Mouse (Mus musculus): ENCODE results near the gene Abi3. TPM values are rescaled to one million over a fixed set of nuclear protein-coding genes. Genes with fewer than 3 reads are reported as not detected.

Gene Abi3
- total and polyA plus RNA-seq, 3 experiments: 12.7 to 56.9 (median 22.7) TPM

DNA sequence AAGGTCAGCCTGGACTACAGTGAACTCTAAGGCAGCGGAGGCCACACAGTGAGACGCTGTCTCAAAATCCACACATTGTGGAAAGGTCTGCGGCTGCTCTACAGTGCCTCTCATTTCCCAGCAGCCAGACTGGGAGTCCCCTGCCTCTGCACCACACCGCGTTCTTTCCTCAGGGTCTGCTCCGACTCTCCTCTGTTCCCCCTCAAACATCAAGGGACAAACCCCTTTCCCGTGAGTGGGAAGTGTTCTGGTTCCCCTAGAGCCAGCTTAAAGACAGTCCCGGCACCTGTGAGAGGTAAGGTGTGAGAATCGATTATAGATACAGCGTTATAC, 812 bp downstream of the Abi3 start:
- ATAC-seq (ENCODE audit: extremely low read depth, insufficient number of reproducible peaks, low FRiP score, poor library complexity, severe bottlenecking) (no peak), DNase-seq (ENCODE audit: low spot score) (no peak)
- H3K4me1 ChIP-seq (ENCODE audit: insufficient read depth, low read depth, low read length): peaks cover 92% of the 10 kb centered on the region
- H3K4me3 ChIP-seq (ENCODE audit: low read depth, low read length): peak overlapping the region; percentile 70
- peaks cover 29% of the 10 kb centered on the region for H3K36me3 ChIP-seq (replicated peaks)
- no peaks in the 10 kb centered on the region for H3K27me3 ChIP-seq (ENCODE audit: insufficient read depth, low read length)
- TF ChIP-seq GATA1 (IDR thresholded peaks at IDR 0.05; ENCODE audit: borderline replicate concordance, low read length) (no peak), POLR2AphosphoS5 (IDR thresholded peaks at IDR 0.05; ENCODE audit: insufficient replicate concordance, low read depth, low read length) (no peak), CTCF (IDR thresholded peaks at IDR 0.05; ENCODE audit: low read depth, low read length) (no peak), GATA2 (IDR thresholded peaks at IDR 0.05; ENCODE audit: borderline replicate concordance, low read depth, low read length) (no peak), TAL1 (conservative IDR thresholded peaks at IDR 0.05; ENCODE audit: low read depth, low read length) (no peak)
- H3K9me3 ChIP-seq (replicated peaks): no peaks in the 10 kb centered on the region

DNA sequence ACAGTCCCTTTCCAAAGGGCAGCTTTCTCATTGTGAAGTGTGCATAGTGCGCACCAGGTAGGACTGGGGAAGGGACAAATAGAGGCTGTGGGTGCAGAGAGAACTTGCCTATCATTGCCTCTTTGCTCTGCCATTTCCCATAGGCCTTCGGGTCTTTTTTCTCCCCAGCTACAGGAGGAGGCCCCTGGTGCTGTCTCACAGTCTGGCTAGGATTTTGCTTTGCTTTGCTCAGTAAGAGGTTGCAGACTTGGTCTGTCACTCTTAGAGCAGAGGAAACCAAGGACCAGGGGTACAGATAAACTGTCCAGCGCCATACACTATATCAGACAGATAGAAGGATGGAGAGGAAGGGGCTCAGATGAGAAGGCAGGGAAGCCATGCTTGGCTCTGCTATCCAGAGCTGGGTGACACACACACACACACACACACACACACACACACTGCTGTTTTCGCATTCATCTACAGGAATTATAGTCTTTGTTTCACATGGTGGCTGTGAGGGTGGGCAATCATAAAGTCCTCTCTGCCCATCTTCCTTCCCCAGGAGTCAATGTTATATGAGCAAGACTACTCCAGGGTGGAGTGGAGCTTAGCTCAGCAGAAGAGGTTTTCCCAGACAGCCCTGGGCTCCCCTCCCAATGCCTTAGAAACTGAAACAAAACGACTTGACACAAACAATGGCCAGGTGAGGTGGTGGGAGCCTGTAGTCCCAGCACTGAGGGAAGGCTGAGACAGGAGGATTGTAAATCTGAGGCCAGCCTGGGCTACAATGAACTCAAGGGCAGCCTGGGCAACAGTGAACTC, 1.4 kb downstream of the Abi3 start:
- peaks cover 96% of the 10 kb centered on the region for H3K4me1 ChIP-seq (ENCODE audit: insufficient read depth, low read depth, low read length)
- H3K27me3 ChIP-seq (ENCODE audit: insufficient read depth, low read length): no peaks in the 10 kb centered on the region
- TF ChIP-seq POLR2AphosphoS5 (IDR thresholded peaks at IDR 0.05; ENCODE audit: insufficient replicate concordance, low read depth, low read length) (no peak), TAL1 (conservative IDR thresholded peaks at IDR 0.05; ENCODE audit: low read depth, low read length) (no peak), GATA2 (IDR thresholded peaks at IDR 0.05; ENCODE audit: borderline replicate concordance, low read depth, low read length) (no peak), GATA1 (IDR thresholded peaks at IDR 0.05; ENCODE audit: borderline replicate concordance, low read length) (no peak)

GRCm38 (mm10) chr11:95838999-95839868, 3.0 kb downstream of the Abi3 start:
- no peak for DNase-seq (ENCODE audit: low spot score)

More for the DNA sequence above, 1.4 kb downstream of the Abi3 start:
- Histone ChIP-seq H3K36me3 (replicated peaks) (peaks cover 34% of the 10 kb centered on the region), H3K9me3 (replicated peaks) (no peaks in the 10 kb centered on the region), H3K4me3 (ENCODE audit: low read depth, low read length) (peak overlapping the region; percentile 70)
- ATAC-seq (ENCODE audit: extremely low read depth, insufficient number of reproducible peaks, low FRiP score, poor library complexity, severe bottlenecking) (no peak), DNase-seq (ENCODE audit: low spot score) (no peak)

DNA sequence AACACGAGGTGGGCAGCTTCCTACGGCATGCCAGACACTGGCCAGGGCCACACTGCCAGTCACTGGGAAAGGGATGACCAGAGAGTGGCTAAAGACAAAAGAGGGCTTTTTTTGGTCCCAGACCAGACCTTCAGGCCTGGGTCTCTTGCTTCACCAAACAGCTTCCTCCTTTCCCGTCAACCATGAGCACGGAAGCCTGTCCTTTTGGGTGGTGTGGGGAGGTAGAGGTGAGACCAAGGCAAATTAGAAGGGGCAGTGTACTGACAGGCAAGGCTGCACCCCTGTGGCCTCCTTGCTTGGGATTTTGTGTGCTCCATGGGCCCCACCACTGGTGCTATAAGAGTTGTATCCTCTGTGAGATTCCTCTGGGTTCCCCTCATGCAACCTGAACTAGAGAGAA, 3.7 kb downstream of the Abi3 start:
- H3K4me3 ChIP-seq (ENCODE audit: low read depth, low read length): no peak overlapping the region
- no peak for DNase-seq (ENCODE audit: low spot score)

More at GRCm38 (mm10) chr11:95838999-95839868, 3.0 kb downstream of the Abi3 start:
- peaks cover 35% of the 10 kb centered on the region for H3K36me3 ChIP-seq (replicated peaks)
- TF ChIP-seq POLR2AphosphoS5 (IDR thresholded peaks at IDR 0.05; ENCODE audit: insufficient replicate concordance, low read depth, low read length) (no peak), GATA1 (IDR thresholded peaks at IDR 0.05; ENCODE audit: borderline replicate concordance, low read length) (no peak), GATA2 (IDR thresholded peaks at IDR 0.05; ENCODE audit: borderline replicate concordance, low read depth, low read length) (no peak), CTCF (IDR thresholded peaks at IDR 0.05; ENCODE audit: low read depth, low read length) (no peak), TAL1 (conservative IDR thresholded peaks at IDR 0.05; ENCODE audit: low read depth, low read length) (no peak)
- H3K9me3 ChIP-seq (replicated peaks): no peaks in the 10 kb centered on the region
- H3K4me1 ChIP-seq (ENCODE audit: insufficient read depth, low read depth, low read length): peaks cover 97% of the 10 kb centered on the region
- H3K27me3 ChIP-seq (ENCODE audit: insufficient read depth, low read length): no peaks in the 10 kb centered on the region
- H3K4me3 ChIP-seq (ENCODE audit: low read depth, low read length): no peak overlapping the region
- no peak for ATAC-seq (ENCODE audit: extremely low read depth, insufficient number of reproducible peaks, low FRiP score, poor library complexity, severe bottlenecking)

DNA sequence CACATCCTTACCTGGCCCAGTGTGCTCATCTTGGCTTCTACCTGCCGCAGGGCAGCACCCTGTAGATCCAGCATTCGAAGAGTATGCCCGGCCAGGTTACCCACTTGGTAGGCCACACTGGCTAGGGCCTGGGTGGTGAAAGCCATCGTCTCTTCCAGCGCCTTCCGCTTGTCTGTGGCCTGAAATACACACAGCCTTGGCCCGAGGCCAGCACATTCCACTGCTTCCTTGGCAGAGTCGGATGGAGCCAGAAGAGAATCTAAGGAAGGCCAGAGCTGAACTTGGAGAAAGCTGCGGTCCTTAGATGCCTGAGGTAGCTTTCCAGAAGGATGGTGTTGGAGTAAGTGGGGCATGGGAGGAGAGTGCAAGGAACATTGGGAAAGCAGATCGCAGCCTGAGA, 5.2 kb downstream of the Abi3 start, which contains the start of gene Gngt2:
Gngt2 (plus strand) TSS at position 158 of the 400 bp plus-strand sequence.
- DNase-seq (ENCODE audit: low spot score): no peak
- H3K4me3 ChIP-seq (ENCODE audit: low read depth, low read length): peak within 1 kb of the TSS; percentile 56; the same call in 1 of the 2 replicates
- peaks cover 51% of the 10 kb centered on the region for H3K36me3 ChIP-seq (replicated peaks)
- TF ChIP-seq GATA1 (IDR thresholded peaks at IDR 0.05; ENCODE audit: borderline replicate concordance, low read length): no peak
- TF ChIP-seq TAL1 (conservative IDR thresholded peaks at IDR 0.05; ENCODE audit: low read depth, low read length): no peak
- no peak for TF ChIP-seq CTCF (IDR thresholded peaks at IDR 0.05; ENCODE audit: low read depth, low read length)
- TF ChIP-seq POLR2AphosphoS5 (IDR thresholded peaks at IDR 0.05; ENCODE audit: insufficient replicate concordance, low read depth, low read length): no peak
- no peak for ATAC-seq (ENCODE audit: extremely low read depth, insufficient number of reproducible peaks, low FRiP score, poor library complexity, severe bottlenecking)
- no peaks in the 10 kb centered on the region for H3K9me3 ChIP-seq (replicated peaks)
- H3K27me3 ChIP-seq (ENCODE audit: insufficient read depth, low read length): no peaks in the 10 kb centered on the region
- peaks cover 98% of the 10 kb centered on the region for H3K4me1 ChIP-seq (ENCODE audit: insufficient read depth, low read depth, low read length)

More for the DNA sequence above, 3.7 kb downstream of the Abi3 start:
- Histone ChIP-seq H3K36me3 (replicated peaks) (peaks cover 35% of the 10 kb centered on the region), H3K9me3 (replicated peaks) (no peaks in the 10 kb centered on the region), H3K4me1 (ENCODE audit: insufficient read depth, low read depth, low read length) (peaks cover 97% of the 10 kb centered on the region), H3K27me3 (ENCODE audit: insufficient read depth, low read length) (no peaks in the 10 kb centered on the region)
- TF ChIP-seq GATA1 (IDR thresholded peaks at IDR 0.05; ENCODE audit: borderline replicate concordance, low read length) (no peak), POLR2AphosphoS5 (IDR thresholded peaks at IDR 0.05; ENCODE audit: insufficient replicate concordance, low read depth, low read length) (no peak), TAL1 (conservative IDR thresholded peaks at IDR 0.05; ENCODE audit: low read depth, low read length) (no peak), CTCF (IDR thresholded peaks at IDR 0.05; ENCODE audit: low read depth, low read length) (no peak), GATA2 (IDR thresholded peaks at IDR 0.05; ENCODE audit: borderline replicate concordance, low read depth, low read length) (no peak)
- ATAC-seq (ENCODE audit: extremely low read depth, insufficient number of reproducible peaks, low FRiP score, poor library complexity, severe bottlenecking): no peak

GRCm38 (mm10) chr11:95836433-95836832, 5.8 kb downstream of the Abi3 start:
- no peaks in the 10 kb centered on the region for H3K27me3 ChIP-seq (ENCODE audit: insufficient read depth, low read length)
- H3K4me3 ChIP-seq (ENCODE audit: low read depth, low read length): no peak overlapping the region

More at GRCm38 (mm10) chr11:95836433-95836832, 5.8 kb downstream of the Abi3 start:
- Histone ChIP-seq H3K4me1 (ENCODE audit: insufficient read depth, low read depth, low read length) (peaks cover 97% of the 10 kb centered on the region), H3K36me3 (replicated peaks) (peaks cover 56% of the 10 kb centered on the region), H3K9me3 (replicated peaks) (no peaks in the 10 kb centered on the region)
- no peak for ATAC-seq (ENCODE audit: extremely low read depth, insufficient number of reproducible peaks, low FRiP score, poor library complexity, severe bottlenecking)
- no peak for DNase-seq (ENCODE audit: low spot score)
- no peak for TF ChIP-seq POLR2AphosphoS5 (IDR thresholded peaks at IDR 0.05; ENCODE audit: insufficient replicate concordance, low read depth, low read length)
- no peak for TF ChIP-seq TAL1 (conservative IDR thresholded peaks at IDR 0.05; ENCODE audit: low read depth, low read length)
- no peak for TF ChIP-seq CTCF (IDR thresholded peaks at IDR 0.05; ENCODE audit: low read depth, low read length)
- no peak for TF ChIP-seq GATA1 (IDR thresholded peaks at IDR 0.05; ENCODE audit: borderline replicate concordance, low read length)
- TF ChIP-seq GATA2 (IDR thresholded peaks at IDR 0.05; ENCODE audit: borderline replicate concordance, low read depth, low read length): no peak

All from G1E (cell line).